Mouse (Mus musculus) bone marrow macrophage, adult 2 months (primary cell): ENCODE results near the gene Scamp4. TPM values are rescaled to one million over a fixed set of nuclear protein-coding genes. Genes with fewer than 3 reads are reported as not detected.
"Not testable (repeated sequence)": the region's sequence is repeated elsewhere in the genome, so short reads cannot be mapped to it uniquely, and the experiment has no call there.

Source experiments
- H3K27ac ChIP-seq: 2 replicates; pipeline ENCODE4 v1.5.1; 2012; ENCODE audit warnings: low read depth, low read length; ENCODE audit not compliant: insufficient read depth
- H3K4me1 ChIP-seq: 2 replicates; pipeline ENCODE4 v1.6.1; 2012; ENCODE audit warnings: low read length; ENCODE audit not compliant: control insufficient read depth, insufficient read depth
- H3K4me3 ChIP-seq: 2 replicates; pipeline ENCODE4 v1.5.1; 2012; ENCODE audit warnings: mild to moderate bottlenecking, low read length, moderate library complexity; ENCODE audit not compliant: insufficient read depth
- CTCF ChIP-seq: IDR thresholded peaks from 2 replicates; pipeline ENCODE4 v1.5.1; 2012; ENCODE audit warnings: low read depth, mild to moderate bottlenecking, low read length, moderate library complexity
- POLR2A ChIP-seq: IDR thresholded peaks from 2 replicates; pipeline ENCODE4 v1.6.1; 2012; ENCODE audit warnings: mild to moderate bottlenecking, low read depth, low read length, borderline replicate concordance
- polyA plus RNA-seq: library from polyadenylated mRNA; stranded (reverse); fragments of >200 nt; gene quantifications from 2 replicates; pipeline ENCODE4 v1.2.4, GENCODE M21; 2012; ENCODE audit not compliant: missing spikeins, insufficient read depth, insufficient read length

The Scamp4 gene
- polyA plus RNA-seq, 1 experiment, result 35.4 TPM

GRCm38 (mm10) chr10:80646936-80647335 is 44.3 kb downstream of the Scamp4 start:
- no peak overlapping the region for H3K27ac ChIP-seq
- TF ChIP-seq CTCF, result no peak
- no peak for TF ChIP-seq POLR2A
- no peak overlapping the region for H3K4me3 ChIP-seq
- no peaks in the 10 kb centered on the region for H3K4me1 ChIP-seq

GRCm38 (mm10) chr10:80649910-80650309 is 47.2 kb downstream of the Scamp4 start:
- not testable (repeated sequence) for H3K27ac ChIP-seq, H3K4me1 ChIP-seq, H3K4me3 ChIP-seq

GRCm38 (mm10) chr10:80650392-80650791 is 47.7 kb downstream of the Scamp4 start:
- H3K4me1 ChIP-seq, result peaks cover 8% of the 10 kb centered on the region
- H3K4me3 ChIP-seq, result no peak overlapping the region
- H3K27ac ChIP-seq, result no peak overlapping the region
- TF ChIP-seq CTCF (no peak), POLR2A (no peak)

GRCm38 (mm10) chr10:80653156-80653720 is 50.6 kb downstream of the Scamp4 start:
- no peak overlapping the region for H3K4me3 ChIP-seq
- peaks cover 21% of the 10 kb centered on the region for H3K4me1 ChIP-seq
- no peak overlapping the region for H3K27ac ChIP-seq

GRCm38 (mm10) chr10:80654866-80655265 is 52.2 kb downstream of the Scamp4 start:
- Histone ChIP-seq H3K4me3 (no peak overlapping the region), H3K4me1 (peaks cover 28% of the 10 kb centered on the region)

More at GRCm38 (mm10) chr10:80653156-80653720, 50.6 kb downstream of the Scamp4 start:
- TF ChIP-seq POLR2A, result no peak
- no peak for TF ChIP-seq CTCF

GRCm38 (mm10) chr10:80655406-80656129 is 52.9 kb downstream of the Scamp4 start:
- peak overlapping the region; percentile 76 for H3K4me3 ChIP-seq
- TF ChIP-seq POLR2A (no peak), CTCF (no peak)
- no peak overlapping the region for H3K27ac ChIP-seq
- peaks cover 28% of the 10 kb centered on the region for H3K4me1 ChIP-seq

More at GRCm38 (mm10) chr10:80654866-80655265, 52.2 kb downstream of the Scamp4 start:
- H3K27ac ChIP-seq, result no peak overlapping the region
- TF ChIP-seq POLR2A, result no peak
- TF ChIP-seq CTCF, result no peak

- peak overlapping the region; percentile 40 for H3K27ac ChIP-seq
- peak; percentile 72; the same call in 1 of the 2 replicates for TF ChIP-seq POLR2A
- TF ChIP-seq CTCF, result no peak
- peak overlapping the region; percentile 76 for H3K4me3 ChIP-seq
- H3K4me1 ChIP-seq, result peaks cover 28% of the 10 kb centered on the region
Observed at GRCm38 (mm10) chr10:80656130-80656862, 53.6 kb downstream of the Scamp4 start.

- peak within 1 kb of the TSS; percentile 62 for H3K27ac ChIP-seq
- no peak for TF ChIP-seq POLR2A
- TF ChIP-seq CTCF, result no peak
- H3K4me3 ChIP-seq, result peak within 1 kb of the TSS; percentile 76
- H3K4me1 ChIP-seq, result peaks cover 28% of the 10 kb centered on the region
Observed at GRCm38 (mm10) chr10:80656863-80657623, 54.4 kb downstream of the Scamp4 start, which contains the start of gene Btbd2. Gene Btbd2 (minus strand): TSS chr10:80657071.

- TF ChIP-seq CTCF (no peak), POLR2A (no peak)
- Histone ChIP-seq H3K27ac (peak overlapping the region; percentile 62), H3K4me3 (peak overlapping the region; percentile 6; the same call in 1 of the 2 replicates), H3K4me1 (peaks cover 39% of the 10 kb centered on the region)
Observed at GRCm38 (mm10) chr10:80658194-80658840, 55.6 kb downstream of the Scamp4 start.
